Mouse (Mus musculus) limb, embryonic 15.5 days (tissue): ENCODE results near the gene Ppp1r14a. TPM values are rescaled to one million over a fixed set of nuclear protein-coding genes. Genes with fewer than 3 reads are reported as not detected.

Experiments used
- ATAC-seq: fragments of 200-750 bp; cut with Nextera tagmentation; 2 replicates; pipeline ENCODE4 v1.8.0; 2017; ENCODE audit warnings: low read depth, moderate TSS enrichment; ENCODE audit not compliant: insufficient number of reproducible peaks, low FRiP score, low TSS enrichment
- H3K27ac ChIP-seq: fragments of 300-500 bp; sonication (generic); 2 replicates; pipeline ENCODE4 v1.5.1; 2015; ENCODE audit warnings: moderate library complexity, mild to moderate bottlenecking, inconsistent platforms
- H3K27me3 ChIP-seq: fragments of 300-500 bp; sonication (generic); 2 replicates; pipeline ENCODE4 v1.6.1; 2015; ENCODE audit warnings: inconsistent platforms
- H3K36me3 ChIP-seq: fragments of 300-500 bp; sonication (generic); 2 replicates; pipeline ENCODE4 v1.6.1; 2015; ENCODE audit warnings: inconsistent platforms
- H3K4me1 ChIP-seq: fragments of 300-500 bp; sonication (generic); 2 replicates; pipeline ENCODE4 v1.6.1; 2015; ENCODE audit warnings: inconsistent platforms
- H3K4me2 ChIP-seq: fragments of 300-500 bp; sonication (generic); 2 replicates; pipeline ENCODE4 v1.6.1; 2015; ENCODE audit warnings: mild to moderate bottlenecking, inconsistent platforms
- H3K4me3 ChIP-seq: fragments of 300-500 bp; sonication (generic); 2 replicates; pipeline ENCODE4 v1.5.1; 2015; ENCODE audit warnings: mild to moderate bottlenecking, inconsistent platforms
- H3K9ac ChIP-seq: fragments of 300-500 bp; sonication (generic); 2 replicates; pipeline ENCODE4 v1.6.1; 2015; ENCODE audit warnings: inconsistent platforms
- H3K9me3 ChIP-seq: fragments of 300-500 bp; sonication (generic); 2 replicates; pipeline ENCODE4 v1.6.1; 2016; ENCODE audit warnings: inconsistent platforms
- WGBS: fragments of 180-500 bp; shearing (Covaris S2); methylation state at CpG from one replicate; pipeline ENCODE4 v1.1.7; 2015; 5-methylcytosine and 5-hydroxymethylcytosine counted together
- polyA plus RNA-seq: library from polyadenylated mRNA; unstranded; fragments of >200 nt; fragmentation: Nextera tagmentation; extraction: Ambion mirVana; gene quantifications from 2 replicates; pipeline ENCODE4 v1.2.1, GENCODE M21; 2015

Gene Ppp1r14a
- polyA plus RNA-seq, 1 experiment from 2014 or later: 15.5 TPM

DNA sequence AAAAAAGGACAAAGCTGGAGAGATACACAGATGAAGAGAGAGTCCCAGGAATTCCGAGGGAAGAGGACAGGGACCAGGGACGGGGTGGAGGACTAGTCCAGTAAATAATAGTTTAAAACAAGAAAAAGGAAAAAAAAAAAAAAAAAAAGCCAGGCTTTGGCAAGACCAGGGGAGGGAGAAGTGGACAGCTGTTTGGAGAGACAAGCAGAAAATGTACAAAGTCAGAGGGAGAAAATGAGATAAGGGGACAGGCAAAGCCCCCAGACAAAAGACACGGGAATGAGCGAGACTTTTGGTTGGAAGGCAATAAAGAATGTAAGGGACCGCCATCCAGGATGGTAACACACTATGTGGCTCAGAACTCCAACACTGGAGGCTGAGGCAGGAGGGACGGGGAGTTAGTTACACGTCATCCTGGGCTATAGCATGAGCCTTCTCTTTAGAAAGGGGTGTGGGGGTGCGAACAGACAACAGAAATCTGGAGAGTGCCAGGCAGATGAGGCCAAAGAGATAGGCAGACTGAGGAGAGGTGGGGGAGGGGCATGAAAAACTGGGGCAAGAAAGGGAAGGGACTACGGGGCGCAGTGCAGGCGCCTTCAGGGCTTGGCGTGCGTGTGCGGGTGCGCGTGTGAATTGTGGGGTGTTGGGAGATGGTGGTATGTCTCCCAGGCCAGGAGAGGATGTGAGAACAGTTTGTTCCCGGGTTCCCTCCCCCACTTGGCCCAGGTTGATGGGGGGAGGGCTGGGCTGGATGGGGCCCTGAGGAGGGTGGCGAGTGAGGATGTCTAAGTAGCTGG is 29.2 kb downstream of the Ppp1r14a start:
- Histone ChIP-seq H3K27me3 (no peaks in the 10 kb centered on the region), H3K27ac (peak overlapping the region; percentile 93), H3K9me3 (no peaks in the 10 kb centered on the region), H3K9ac (no peak overlapping the region), H3K36me3 (peaks cover 7% of the 10 kb centered on the region), H3K4me3 (peak overlapping the region; percentile 33), H3K4me2 (peak overlapping the region; percentile 48), H3K4me1 (peaks cover 79% of the 10 kb centered on the region)
- 5% methylated on average over 18 of the region's 18 CpGs for WGBS
- peak; percentile 21 for ATAC-seq

DNA sequence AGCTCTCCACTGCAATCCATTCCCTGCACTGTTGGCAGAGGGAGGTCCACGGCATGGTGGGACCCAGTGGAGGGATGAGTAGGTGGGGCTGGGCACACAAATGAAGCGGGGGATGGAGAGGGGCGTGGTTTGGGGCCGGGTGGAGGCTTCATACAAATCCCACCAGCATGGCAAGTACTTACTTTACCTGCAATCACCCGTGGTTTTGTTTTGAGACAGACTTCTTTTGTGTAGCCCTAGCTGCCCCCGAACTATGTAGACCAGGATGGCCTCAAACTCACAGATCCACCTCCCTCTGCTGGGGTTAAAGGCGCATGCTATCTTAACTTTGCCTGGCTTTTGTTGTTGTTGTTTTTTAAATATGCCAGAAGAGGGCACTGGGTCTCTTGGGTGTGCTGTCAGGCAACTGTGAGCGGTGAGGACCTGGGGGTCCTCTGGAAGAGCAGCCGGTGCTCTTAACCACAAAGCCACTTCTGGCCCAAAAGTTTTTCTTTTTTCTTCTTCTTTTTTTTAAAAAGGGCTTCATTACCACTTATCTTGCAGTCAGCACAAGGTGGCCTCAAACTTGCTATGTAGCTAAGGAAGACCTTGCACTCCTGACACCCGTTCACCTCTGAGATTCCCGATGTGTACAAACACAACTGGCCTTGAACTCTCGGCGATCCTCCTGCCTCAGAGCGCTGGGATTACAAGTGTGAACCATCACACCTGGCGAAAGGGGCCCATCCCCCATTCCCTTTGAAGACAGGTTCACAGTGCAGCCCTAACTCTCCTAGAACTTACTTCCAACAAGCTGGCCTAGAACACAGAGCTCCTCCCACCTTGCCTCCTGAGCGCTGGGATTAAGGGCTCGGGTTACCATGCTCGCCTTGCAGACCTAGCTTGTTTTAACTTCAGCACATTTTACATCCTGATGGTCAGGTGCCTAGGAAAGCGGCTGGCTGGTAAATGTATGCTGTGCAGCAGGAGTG is 30.5 kb downstream of the Ppp1r14a start:
- peak overlapping the region; percentile 93 for H3K27ac ChIP-seq
- H3K4me2 ChIP-seq: peak overlapping the region; percentile 48
- no peak overlapping the region for H3K9ac ChIP-seq
- no peak for ATAC-seq
- no peaks in the 10 kb centered on the region for H3K27me3 ChIP-seq
- peaks cover 65% of the 10 kb centered on the region for H3K4me1 ChIP-seq
- H3K4me3 ChIP-seq: peak overlapping the region; percentile 33
- WGBS: 11% methylated on average over 19 of the region's 19 CpGs
- H3K9me3 ChIP-seq: no peaks in the 10 kb centered on the region
- H3K36me3 ChIP-seq: peaks cover 18% of the 10 kb centered on the region

DNA sequence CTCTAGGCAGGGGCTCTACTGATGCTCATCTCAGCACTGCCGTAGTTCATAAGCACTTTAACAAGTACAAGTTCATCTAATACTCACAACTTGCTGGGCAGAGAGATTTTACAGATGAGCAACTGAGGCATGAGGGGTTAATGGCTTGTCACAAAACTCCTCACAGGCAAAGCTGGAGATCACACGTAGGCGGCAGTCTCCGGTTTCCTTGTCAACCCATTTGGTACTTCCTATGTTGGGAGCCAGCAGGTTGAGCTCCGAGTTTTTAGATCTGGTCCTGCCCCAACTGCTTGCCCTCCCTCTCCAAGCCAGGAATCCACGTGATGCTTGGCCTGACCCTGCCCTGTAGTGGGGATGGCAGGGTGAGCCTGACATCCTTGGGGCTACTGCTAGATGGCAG is 38.0 kb downstream of the Ppp1r14a start:
- Histone ChIP-seq H3K27ac (no peak overlapping the region), H3K4me3 (no peak overlapping the region), H3K9me3 (no peaks in the 10 kb centered on the region), H3K36me3 (peaks cover 78% of the 10 kb centered on the region), H3K4me2 (no peak overlapping the region), H3K4me1 (no peaks in the 10 kb centered on the region), H3K27me3 (no peaks in the 10 kb centered on the region), H3K9ac (no peak overlapping the region)
- ATAC-seq: no peak
- 75% methylated on average over 6 of the region's 6 CpGs for WGBS

DNA sequence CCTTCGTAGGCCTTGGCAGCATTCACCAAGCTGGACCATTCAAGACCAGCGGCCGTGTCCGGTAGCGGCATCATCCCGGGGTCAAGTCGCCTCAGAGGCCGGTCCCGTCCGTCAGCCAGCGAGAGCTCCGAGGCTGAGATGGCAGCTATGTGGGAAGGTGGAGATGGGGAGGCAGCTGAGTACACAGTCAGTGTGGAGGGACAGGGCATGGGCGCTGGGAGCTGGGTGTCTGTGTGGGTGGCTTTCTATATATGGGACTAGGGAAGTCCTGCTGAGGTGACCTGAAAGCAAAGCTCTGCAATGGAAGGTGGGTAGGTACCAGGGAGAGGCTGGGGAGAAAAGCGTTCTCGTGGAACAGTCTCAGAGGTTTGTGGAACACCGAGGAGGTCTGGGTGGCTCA is 39.9 kb downstream of the Ppp1r14a start:
- no peak for ATAC-seq
- peaks cover 73% of the 10 kb centered on the region for H3K36me3 ChIP-seq
- WGBS: 91% methylated on average over 16 of the region's 16 CpGs

DNA sequence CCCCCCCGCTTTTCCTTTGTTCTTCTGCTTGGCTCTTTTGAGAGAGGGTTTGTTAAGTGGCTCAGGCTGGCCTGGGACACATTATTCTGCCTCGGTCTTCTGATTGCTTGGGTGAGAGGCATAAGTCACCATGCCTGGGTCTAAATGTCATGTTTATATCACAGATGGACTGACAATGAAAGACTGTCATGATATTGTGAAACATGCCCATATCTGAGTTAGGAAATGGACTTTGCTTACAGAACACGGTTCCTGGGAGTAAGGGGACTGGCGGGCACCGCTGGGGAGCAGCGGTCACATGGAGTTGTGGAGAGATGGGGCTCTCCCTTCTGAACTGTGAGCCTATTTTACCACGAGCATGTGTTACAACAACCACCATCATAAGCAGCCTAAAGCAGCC is 45.0 kb downstream of the Ppp1r14a start:
- Histone ChIP-seq H3K4me1 (no peaks in the 10 kb centered on the region), H3K4me3 (no peak overlapping the region), H3K9ac (no peak overlapping the region), H3K36me3 (peaks cover 52% of the 10 kb centered on the region), H3K9me3 (no peaks in the 10 kb centered on the region), H3K4me2 (no peak overlapping the region), H3K27ac (no peak overlapping the region), H3K27me3 (no peaks in the 10 kb centered on the region)
- 72% methylated on average over 6 of the region's 7 CpGs for WGBS
- ATAC-seq: no peak

More for the DNA sequence above, 39.9 kb downstream of the Ppp1r14a start:
- Histone ChIP-seq H3K4me2 (no peak overlapping the region), H3K9me3 (no peaks in the 10 kb centered on the region), H3K4me3 (no peak overlapping the region), H3K4me1 (no peaks in the 10 kb centered on the region), H3K9ac (no peak overlapping the region), H3K27me3 (no peaks in the 10 kb centered on the region), H3K27ac (no peak overlapping the region)

DNA sequence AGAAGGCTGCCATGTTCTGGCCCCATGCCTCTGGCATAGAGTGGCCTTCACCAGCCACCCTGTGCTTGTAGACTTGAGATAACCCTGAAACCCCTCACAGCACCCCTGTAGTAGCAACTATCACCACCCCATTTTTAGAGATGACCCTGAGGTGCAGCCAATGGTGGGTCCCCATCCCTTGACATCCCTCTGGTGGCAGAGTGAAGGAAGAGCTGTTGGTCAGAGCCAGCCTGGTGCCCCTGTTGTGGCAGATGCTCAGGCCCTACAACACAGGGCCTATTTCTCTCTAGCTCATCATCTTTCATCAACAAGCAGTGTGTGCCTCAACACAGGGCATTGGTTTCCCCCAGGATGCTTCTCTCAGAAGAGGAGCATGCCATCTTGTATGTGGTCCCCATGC is 46.2 kb downstream of the Ppp1r14a start:
- H3K9me3 ChIP-seq: no peaks in the 10 kb centered on the region
- no peak overlapping the region for H3K27ac ChIP-seq
- ATAC-seq: no peak
- H3K27me3 ChIP-seq: no peaks in the 10 kb centered on the region
- no peak overlapping the region for H3K4me3 ChIP-seq
- no peak overlapping the region for H3K9ac ChIP-seq
- H3K4me2 ChIP-seq: no peak overlapping the region
- H3K36me3 ChIP-seq: peaks cover 43% of the 10 kb centered on the region
- no peaks in the 10 kb centered on the region for H3K4me1 ChIP-seq

DNA sequence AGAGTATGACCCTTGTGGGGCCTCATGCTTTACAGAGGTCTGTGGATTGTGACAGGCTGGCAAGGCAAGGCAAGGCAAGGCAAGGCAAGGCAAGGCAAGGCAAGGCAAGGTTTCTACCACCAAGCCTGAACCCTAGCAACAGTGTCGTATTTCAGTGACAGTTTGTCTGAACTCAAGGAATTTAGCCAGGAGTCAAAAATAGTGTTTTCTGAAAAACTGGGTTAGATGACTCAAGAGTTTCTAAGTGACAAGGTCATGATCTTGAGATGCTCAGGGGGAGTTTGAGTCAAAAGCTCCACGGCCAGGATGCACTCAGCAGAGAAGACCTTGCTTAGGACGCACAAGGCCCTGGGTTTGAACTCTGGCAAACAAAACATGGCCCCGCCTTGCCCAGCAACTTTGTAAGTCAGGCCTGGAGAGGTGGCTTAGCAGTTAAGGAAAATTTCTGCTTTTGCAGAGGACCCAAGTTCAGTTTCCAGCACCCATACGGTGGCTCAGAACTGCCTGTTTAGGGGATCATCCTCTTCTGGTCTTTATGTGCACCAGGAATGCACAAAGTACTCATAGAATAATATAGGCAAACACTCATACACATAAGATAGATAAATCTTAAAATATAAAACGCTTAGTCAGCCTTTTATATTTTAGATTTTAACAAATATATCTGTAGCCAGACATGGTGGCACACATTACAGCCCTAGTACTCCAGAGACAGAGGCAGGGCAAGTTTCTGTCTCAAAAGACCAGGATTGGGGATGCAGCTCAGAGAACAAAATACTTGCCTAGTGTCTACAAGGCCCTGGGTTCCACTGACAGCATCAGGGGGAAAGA is 46.9 kb downstream of the Ppp1r14a start:
- ATAC-seq: no peak
- WGBS: 75% methylated on average over 6 of the region's 6 CpGs
- Histone ChIP-seq H3K4me2 (no peak overlapping the region), H3K4me3 (no peak overlapping the region), H3K36me3 (peaks cover 37% of the 10 kb centered on the region), H3K9ac (no peak overlapping the region), H3K9me3 (no peaks in the 10 kb centered on the region), H3K4me1 (no peaks in the 10 kb centered on the region), H3K27ac (no peak overlapping the region), H3K27me3 (no peaks in the 10 kb centered on the region)

DNA sequence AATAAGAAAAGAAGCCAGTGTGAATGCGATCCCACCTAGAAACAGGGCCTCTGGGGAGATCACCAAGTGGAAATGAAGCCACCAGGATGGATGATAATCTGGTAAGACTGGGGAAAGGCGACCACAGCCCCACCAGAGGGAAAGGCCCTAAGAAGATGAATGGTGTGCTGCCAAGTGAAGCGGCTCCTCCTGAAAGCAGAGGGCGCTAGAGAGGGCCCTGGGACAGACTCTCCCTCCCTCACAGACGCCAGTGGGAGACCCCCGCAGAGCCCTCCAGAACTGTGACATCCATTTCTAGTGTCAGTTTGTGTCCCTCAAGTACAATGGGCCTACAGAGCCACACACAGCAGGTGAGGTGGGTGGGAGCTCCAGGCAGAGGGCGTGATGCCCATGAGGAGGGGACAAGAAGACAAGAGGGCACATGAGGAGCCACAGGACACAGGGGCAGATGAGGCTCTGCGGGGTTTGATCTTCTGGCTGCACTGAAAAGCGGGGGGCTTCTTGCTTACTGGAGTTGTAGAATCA is 47.7 kb downstream of the Ppp1r14a start:
- H3K27ac ChIP-seq: no peak overlapping the region
- H3K36me3 ChIP-seq: peaks cover 30% of the 10 kb centered on the region
- no peak overlapping the region for H3K9ac ChIP-seq
- no peak overlapping the region for H3K4me2 ChIP-seq
- H3K27me3 ChIP-seq: no peaks in the 10 kb centered on the region
- 78% methylated on average over 9 of the region's 9 CpGs for WGBS
- no peak overlapping the region for H3K4me3 ChIP-seq
- H3K9me3 ChIP-seq: no peaks in the 10 kb centered on the region
- peaks cover 3% of the 10 kb centered on the region; the same call in 1 of the 2 replicates for H3K4me1 ChIP-seq
- ATAC-seq: no peak

DNA sequence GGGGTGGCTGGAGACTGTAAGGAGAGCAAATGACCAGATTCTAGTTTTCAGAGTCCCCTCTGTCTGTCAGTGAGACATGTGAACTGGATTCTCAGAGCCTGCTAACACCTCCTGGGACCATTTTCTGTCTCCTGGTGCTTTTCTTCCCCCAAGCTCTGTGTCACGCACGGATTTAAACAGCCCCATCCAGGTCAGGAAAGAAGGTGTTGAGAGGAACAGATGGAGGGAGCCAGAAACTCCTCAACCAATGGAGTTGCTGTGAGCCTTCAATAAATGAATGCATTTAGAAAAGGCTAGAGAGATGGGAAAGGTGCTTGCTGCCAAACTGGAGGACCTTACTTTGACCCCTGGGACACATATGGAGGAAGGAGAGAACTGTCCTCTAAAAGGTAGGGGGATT is 48.7 kb downstream of the Ppp1r14a start:
- Histone ChIP-seq H3K9me3 (no peaks in the 10 kb centered on the region), H3K4me1 (peaks cover 10% of the 10 kb centered on the region), H3K4me3 (no peak overlapping the region), H3K36me3 (peaks cover 21% of the 10 kb centered on the region), H3K4me2 (no peak overlapping the region), H3K27ac (no peak overlapping the region), H3K9ac (no peak overlapping the region), H3K27me3 (no peaks in the 10 kb centered on the region)
- ATAC-seq: no peak
- WGBS: 83% methylated on average over 2 of the region's 2 CpGs

DNA sequence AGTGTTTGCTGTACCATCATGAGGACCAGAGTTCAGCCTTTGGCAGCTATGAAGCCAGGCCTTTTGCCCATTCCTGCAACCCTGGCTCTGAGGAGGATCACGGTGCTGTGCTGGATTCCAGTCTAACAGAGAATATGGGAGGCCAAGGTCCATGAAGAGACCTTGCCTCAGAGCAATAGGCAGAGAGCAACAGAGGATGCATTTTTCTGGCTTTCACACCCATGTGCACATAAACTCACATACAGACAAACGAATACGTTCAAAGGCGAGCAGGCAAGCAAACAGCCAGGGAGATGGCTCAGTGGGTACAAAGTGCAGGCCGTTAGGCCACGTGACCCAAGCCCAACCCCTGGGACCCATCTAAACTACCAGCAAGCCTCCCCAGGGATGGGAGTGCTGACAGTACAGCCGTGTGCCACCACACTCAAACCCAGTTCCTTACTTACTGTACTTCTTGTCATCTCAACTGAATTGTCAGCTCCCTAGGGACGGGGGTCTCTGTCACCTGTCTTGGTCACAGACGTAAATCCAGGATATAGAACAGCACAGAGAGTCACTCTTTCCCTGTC is 49.3 kb downstream of the Ppp1r14a start:
- Histone ChIP-seq H3K27ac (no peak overlapping the region), H3K4me2 (no peak overlapping the region), H3K4me3 (no peak overlapping the region), H3K4me1 (peaks cover 10% of the 10 kb centered on the region), H3K9me3 (no peaks in the 10 kb centered on the region), H3K9ac (no peak overlapping the region), H3K27me3 (no peaks in the 10 kb centered on the region), H3K36me3 (peaks cover 23% of the 10 kb centered on the region)
- no peak for ATAC-seq
- WGBS: 89% methylated on average over 9 of the region's 9 CpGs

DNA sequence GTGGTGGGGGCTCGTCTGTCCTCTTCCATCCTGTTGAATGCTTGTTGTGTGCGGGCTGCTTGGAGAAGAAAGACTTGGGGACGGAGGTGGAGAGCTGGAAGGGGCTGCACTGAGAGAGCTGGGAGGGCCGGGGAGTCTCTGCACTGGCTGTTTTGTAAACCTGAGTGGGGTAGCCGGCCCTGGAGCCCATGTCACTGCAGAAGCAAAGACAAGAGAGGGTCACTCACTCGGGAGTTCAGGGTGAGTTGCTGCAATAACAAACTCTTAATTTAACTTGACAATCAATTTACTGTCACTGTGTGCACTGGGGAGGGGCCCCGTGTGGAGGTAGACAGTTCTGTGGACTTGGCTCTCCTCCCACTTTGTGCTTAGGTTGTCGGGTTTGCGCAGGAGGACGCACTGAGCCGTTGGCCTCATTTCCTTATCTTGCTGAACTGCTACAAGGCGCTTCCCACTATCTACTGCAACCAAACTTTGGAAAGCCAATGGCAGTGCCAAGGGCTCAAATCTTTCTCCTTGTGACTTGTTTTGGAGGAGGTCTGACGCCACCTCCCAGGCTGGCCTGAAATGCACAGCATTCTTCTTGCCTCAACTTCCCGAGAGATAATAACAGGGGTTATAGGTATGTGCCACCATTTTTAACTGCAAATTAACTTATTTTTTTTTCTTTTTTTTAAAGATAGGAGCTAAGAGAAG is 50.0 kb downstream of the Ppp1r14a start:
- 75% methylated on average over 14 of the region's 14 CpGs for WGBS

More for the DNA sequence above, 50.0 kb downstream of the Ppp1r14a start:
- Histone ChIP-seq H3K4me1 (peaks cover 10% of the 10 kb centered on the region), H3K9me3 (no peaks in the 10 kb centered on the region), H3K36me3 (peaks cover 28% of the 10 kb centered on the region), H3K4me2 (no peak overlapping the region), H3K27ac (no peak overlapping the region), H3K27me3 (no peaks in the 10 kb centered on the region), H3K9ac (no peak overlapping the region), H3K4me3 (no peak overlapping the region)
- no peak for ATAC-seq
